Mouse (Mus musculus): Measurements from ENCODE around the gene Fxr1. TPM values are rescaled to one million over a fixed set of nuclear protein-coding genes. Genes with fewer than 3 reads are reported as not detected.

Fxr1 gene
- polyA plus RNA-seq, 1 experiment from 2014 or later = 19.6 TPM

DNA sequence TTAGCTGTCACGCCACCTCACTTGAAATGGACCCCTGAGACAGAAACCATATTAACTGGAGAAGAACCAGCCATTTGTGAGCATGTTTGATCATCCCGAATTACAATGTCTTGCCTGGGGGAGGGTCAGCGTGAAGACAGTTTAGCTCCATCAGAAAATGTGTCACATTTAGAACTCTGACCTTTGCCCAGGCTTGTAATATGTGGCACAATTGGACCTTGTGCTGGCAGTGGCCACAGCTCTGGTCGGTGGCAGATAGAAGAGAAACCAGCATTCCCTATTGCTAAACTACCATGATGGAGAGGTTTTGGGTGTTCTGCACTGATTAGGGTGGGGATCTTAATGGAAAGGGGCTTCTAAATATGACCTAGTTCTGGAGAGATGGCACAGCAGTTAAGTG, 100.1 kb downstream of the Fxr1 start:
- Histone ChIP-seq H3K36me3 (ENCODE audit: control insufficient read depth, insufficient read depth, low read length) (no peaks in the 10 kb centered on the region), H3K27ac (replicated peaks) (no peak overlapping the region), H3K4me2 (replicated peaks; ENCODE audit: low read depth) (no peak overlapping the region), H3K9ac (ENCODE audit: low read length) (no peak overlapping the region), H3K4me3 (ENCODE audit: low read depth, low read length) (no peak overlapping the region), H3K9me3 (ENCODE audit: control insufficient read depth, low read length) (no peaks in the 10 kb centered on the region), H3K4me1 (replicated peaks; ENCODE audit: control insufficient read depth, insufficient read depth) (no peaks in the 10 kb centered on the region), H3K27me3 (ENCODE audit: control insufficient read depth, insufficient read depth, low read length) (no peaks in the 10 kb centered on the region)
- TF ChIP-seq EP300 (optimal IDR thresholded peaks at IDR 0.05) (no peak), CTCF (IDR thresholded peaks at IDR 0.05; ENCODE audit: low read depth) (no peak)
- WGBS = 74% methylated on average over 4 of the region's 4 CpGs
- no peak for DNase-seq (ENCODE audit: low spot score)
- ATAC-seq (ENCODE audit: low FRiP score, low TSS enrichment) = no peak

Other genes with a start within 250 kb of the Fxr1 start
- 30.9 and 31.4 TPM in 2 replicates for gene Ttc14, start 220.1 kb upstream of the Fxr1 start, polyA plus RNA-seq (2015; fragmentation: Nextera tagmentation; extraction: Ambion mirVana)
- 0.65 and 0.80 TPM in 2 replicates for gene Ccdc39, start 175.6 kb upstream of the Fxr1 start, polyA plus RNA-seq (2015; fragmentation: Nextera tagmentation; extraction: Ambion mirVana)
- gene Dnajc19, start 61.4 kb downstream of the Fxr1 start, polyA plus RNA-seq (2015; fragmentation: Nextera tagmentation; extraction: Ambion mirVana) = 167 and 178 TPM in 2 replicates